Mouse (Mus musculus): ENCODE measurements around the gene Icam4. TPM values are rescaled to one million over a fixed set of nuclear protein-coding genes. Genes with fewer than 3 reads are reported as not detected.
"Not testable (repeated sequence)": the region's sequence is repeated elsewhere in the genome, so short reads cannot be mapped to it uniquely, and the experiment has no call there.

The Icam4 gene
- polyA plus RNA-seq, 1 experiment from 2014 or later = not detected

- no peak overlapping the region for H3K9ac ChIP-seq (ENCODE audit: low read depth, low read length)
- no peak overlapping the region for H3K4me3 ChIP-seq (ENCODE audit: low read depth, low read length)
- H3K27me3 ChIP-seq (ENCODE audit: control insufficient read depth, insufficient read depth, low read depth, low read length) = peaks cover 2% of the 10 kb centered on the region; the same call in 1 of the 2 replicates
- H3K27ac ChIP-seq (ENCODE audit: low read length) = no peak overlapping the region
- no peak for ATAC-seq
- H3K9me3 ChIP-seq (replicated peaks; ENCODE audit: control insufficient read depth, low read length, poor library complexity, severe bottlenecking) = no peaks in the 10 kb centered on the region
- no peak overlapping the region for H3K4me2 ChIP-seq (ENCODE audit: low read length)
- 92% methylated on average over 10 of the region's 10 CpGs for WGBS
- peaks cover 23% of the 10 kb centered on the region for H3K36me3 ChIP-seq (ENCODE audit: control insufficient read depth, insufficient read depth, low read length)
- H3K4me1 ChIP-seq (ENCODE audit: control insufficient read depth, insufficient read depth, low read length) = peaks cover 7% of the 10 kb centered on the region
Measured at GRCm38 (mm10) chr9:21007313-21007952, 21.7 kb upstream of the Icam4 start.

- no peaks in the 10 kb centered on the region for H3K9me3 ChIP-seq (replicated peaks; ENCODE audit: control insufficient read depth, low read length, poor library complexity, severe bottlenecking)
- H3K27ac ChIP-seq (ENCODE audit: low read length) = no peak overlapping the region
- no peak overlapping the region for H3K4me2 ChIP-seq (ENCODE audit: low read length)
- no peak overlapping the region for H3K9ac ChIP-seq (ENCODE audit: low read depth, low read length)
- H3K4me1 ChIP-seq (ENCODE audit: control insufficient read depth, insufficient read depth, low read length) = peaks cover 7% of the 10 kb centered on the region
- WGBS = 86% methylated on average over 7 of the region's 7 CpGs
- H3K36me3 ChIP-seq (ENCODE audit: control insufficient read depth, insufficient read depth, low read length) = peaks cover 23% of the 10 kb centered on the region
- H3K4me3 ChIP-seq (ENCODE audit: low read depth, low read length) = no peak overlapping the region
- peaks cover 2% of the 10 kb centered on the region; the same call in 1 of the 2 replicates for H3K27me3 ChIP-seq (ENCODE audit: control insufficient read depth, insufficient read depth, low read depth, low read length)
- ATAC-seq = no peak
Measured at GRCm38 (mm10) chr9:21008007-21008406, 21.2 kb upstream of the Icam4 start.

GRCm38 (mm10) chr9:21010362-21010761 lies 18.8 kb upstream of the Icam4 start:
- WGBS = 74% methylated on average over 2 of the region's 2 CpGs
- ATAC-seq = no peak

GRCm38 (mm10) chr9:21010939-21011541 lies 18.1 kb upstream of the Icam4 start:
- H3K36me3 ChIP-seq (ENCODE audit: control insufficient read depth, insufficient read depth, low read length) = peaks cover 16% of the 10 kb centered on the region
- ATAC-seq; H3K4me1 ChIP-seq (ENCODE audit: control insufficient read depth, insufficient read depth, low read length); H3K27ac ChIP-seq (ENCODE audit: low read length); H3K4me2 ChIP-seq (ENCODE audit: low read length); H3K9ac ChIP-seq (ENCODE audit: low read depth, low read length); H3K4me3 ChIP-seq (ENCODE audit: low read depth, low read length); H3K9me3 ChIP-seq (replicated peaks; ENCODE audit: control insufficient read depth, low read length, poor library complexity, severe bottlenecking): not testable (repeated sequence)
- 73% methylated on average over 9 of the region's 9 CpGs for WGBS
- H3K27me3 ChIP-seq (ENCODE audit: control insufficient read depth, insufficient read depth, low read depth, low read length) = peaks cover 20% of the 10 kb centered on the region

More at GRCm38 (mm10) chr9:21010362-21010761, 18.8 kb upstream of the Icam4 start:
- no peak overlapping the region for H3K4me2 ChIP-seq (ENCODE audit: low read length)
- no peaks in the 10 kb centered on the region for H3K4me1 ChIP-seq (ENCODE audit: control insufficient read depth, insufficient read depth, low read length)
- no peaks in the 10 kb centered on the region for H3K9me3 ChIP-seq (replicated peaks; ENCODE audit: control insufficient read depth, low read length, poor library complexity, severe bottlenecking)
- no peak overlapping the region for H3K4me3 ChIP-seq (ENCODE audit: low read depth, low read length)
- no peak overlapping the region for H3K9ac ChIP-seq (ENCODE audit: low read depth, low read length)
- H3K27ac ChIP-seq (ENCODE audit: low read length) = no peak overlapping the region
- peaks cover 19% of the 10 kb centered on the region for H3K36me3 ChIP-seq (ENCODE audit: control insufficient read depth, insufficient read depth, low read length)
- peaks cover 15% of the 10 kb centered on the region for H3K27me3 ChIP-seq (ENCODE audit: control insufficient read depth, insufficient read depth, low read depth, low read length)

GRCm38 (mm10) chr9:21011846-21012312 lies 17.3 kb upstream of the Icam4 start:
- Histone ChIP-seq H3K9ac (ENCODE audit: low read depth, low read length) (no peak overlapping the region), H3K9me3 (replicated peaks; ENCODE audit: control insufficient read depth, low read length, poor library complexity, severe bottlenecking) (no peaks in the 10 kb centered on the region), H3K27ac (ENCODE audit: low read length) (no peak overlapping the region), H3K27me3 (ENCODE audit: control insufficient read depth, insufficient read depth, low read depth, low read length) (peaks cover 26% of the 10 kb centered on the region), H3K4me2 (ENCODE audit: low read length) (no peak overlapping the region), H3K36me3 (ENCODE audit: control insufficient read depth, insufficient read depth, low read length) (peaks cover 11% of the 10 kb centered on the region), H3K4me1 (ENCODE audit: control insufficient read depth, insufficient read depth, low read length) (no peaks in the 10 kb centered on the region), H3K4me3 (ENCODE audit: low read depth, low read length) (no peak overlapping the region)
- no peak for ATAC-seq
- 72% methylated on average over 5 of the region's 5 CpGs for WGBS

GRCm38 (mm10) chr9:21012368-21012767 lies 16.8 kb upstream of the Icam4 start:
- no peak overlapping the region for H3K4me2 ChIP-seq (ENCODE audit: low read length)
- H3K27me3 ChIP-seq (ENCODE audit: control insufficient read depth, insufficient read depth, low read depth, low read length) = peaks cover 31% of the 10 kb centered on the region
- no peak overlapping the region for H3K27ac ChIP-seq (ENCODE audit: low read length)
- no peak overlapping the region for H3K4me3 ChIP-seq (ENCODE audit: low read depth, low read length)
- 35% methylated on average over 1 of the region's 1 CpGs for WGBS
- H3K9me3 ChIP-seq (replicated peaks; ENCODE audit: control insufficient read depth, low read length, poor library complexity, severe bottlenecking) = no peaks in the 10 kb centered on the region
- H3K36me3 ChIP-seq (ENCODE audit: control insufficient read depth, insufficient read depth, low read length) = peaks cover 7% of the 10 kb centered on the region; the same call in 1 of the 2 replicates
- no peak for ATAC-seq
- no peak overlapping the region for H3K9ac ChIP-seq (ENCODE audit: low read depth, low read length)
- no peaks in the 10 kb centered on the region for H3K4me1 ChIP-seq (ENCODE audit: control insufficient read depth, insufficient read depth, low read length)

GRCm38 (mm10) chr9:21014691-21015570 lies 14.2 kb upstream of the Icam4 start:
- ATAC-seq = no peak
- no peak overlapping the region for H3K9ac ChIP-seq (ENCODE audit: low read depth, low read length)
- peak overlapping the region; percentile 29 for H3K4me2 ChIP-seq (ENCODE audit: low read length)
- H3K36me3 ChIP-seq (ENCODE audit: control insufficient read depth, insufficient read depth, low read length) = no peaks in the 10 kb centered on the region
- H3K27ac ChIP-seq (ENCODE audit: low read length) = no peak overlapping the region
- H3K9me3 ChIP-seq (replicated peaks; ENCODE audit: control insufficient read depth, low read length, poor library complexity, severe bottlenecking) = no peaks in the 10 kb centered on the region
- H3K27me3 ChIP-seq (ENCODE audit: control insufficient read depth, insufficient read depth, low read depth, low read length) = peaks cover 44% of the 10 kb centered on the region
- H3K4me3 ChIP-seq (ENCODE audit: low read depth, low read length) = peak overlapping the region; percentile 6; the same call in 1 of the 2 replicates
- 5% methylated on average over 29 of the region's 29 CpGs for WGBS
- no peaks in the 10 kb centered on the region for H3K4me1 ChIP-seq (ENCODE audit: control insufficient read depth, insufficient read depth, low read length)

GRCm38 (mm10) chr9:21015571-21016130 lies 13.5 kb upstream of the Icam4 start, which contains the start of gene Icam1:
TSS of gene Icam1 (plus strand) at chr9:21015985.
- 1% methylated on average over 30 of the region's 30 CpGs for WGBS
- ATAC-seq = no peak
- peak within 1 kb of the TSS; percentile 29 for H3K4me2 ChIP-seq (ENCODE audit: low read length)
- no peak within 1 kb of the TSS for H3K27ac ChIP-seq (ENCODE audit: low read length)
- no peak within 1 kb of the TSS for H3K9ac ChIP-seq (ENCODE audit: low read depth, low read length)
- no peaks in the 10 kb centered on the region for H3K9me3 ChIP-seq (replicated peaks; ENCODE audit: control insufficient read depth, low read length, poor library complexity, severe bottlenecking)
- no peaks in the 10 kb centered on the region for H3K4me1 ChIP-seq (ENCODE audit: control insufficient read depth, insufficient read depth, low read length)
- peak within 1 kb of the TSS; percentile 12 for H3K4me3 ChIP-seq (ENCODE audit: low read depth, low read length)
- peaks cover 44% of the 10 kb centered on the region for H3K27me3 ChIP-seq (ENCODE audit: control insufficient read depth, insufficient read depth, low read depth, low read length)
- no peaks in the 10 kb centered on the region for H3K36me3 ChIP-seq (ENCODE audit: control insufficient read depth, insufficient read depth, low read length)
